Mouse (Mus musculus) lung, adult 2 months (tissue): ENCODE data around the gene Ephb4.

Experiments
- CTCF ChIP-seq: fragments of 200-500 bp; IDR thresholded peaks from 2 replicates; pipeline ENCODE4 v1.5.1; 2011; ENCODE audit warnings: mild to moderate bottlenecking, low read length, control low read depth; ENCODE audit not compliant: insufficient read depth
- POLR2A ChIP-seq: fragments of 200-500 bp; IDR thresholded peaks from 2 replicates; pipeline ENCODE4 v1.6.1; 2011; ENCODE audit warnings: low read depth, mild to moderate bottlenecking, control low read depth, low read length, borderline replicate concordance; ENCODE audit errors: extremely low read depth

GRCm38 (mm10) chr5:137351058-137351380 is 1.1 kb downstream of the Ephb4 start:
- TF ChIP-seq POLR2A (no peak), CTCF (no peak)
